Mouse (Mus musculus): ENCODE measurements around the gene Selplg. TPM values are rescaled to one million over a fixed set of nuclear protein-coding genes. Genes with fewer than 3 reads are reported as not detected.

The Selplg gene
- polyA plus RNA-seq, 1 experiment, result 13.6 TPM

DNA sequence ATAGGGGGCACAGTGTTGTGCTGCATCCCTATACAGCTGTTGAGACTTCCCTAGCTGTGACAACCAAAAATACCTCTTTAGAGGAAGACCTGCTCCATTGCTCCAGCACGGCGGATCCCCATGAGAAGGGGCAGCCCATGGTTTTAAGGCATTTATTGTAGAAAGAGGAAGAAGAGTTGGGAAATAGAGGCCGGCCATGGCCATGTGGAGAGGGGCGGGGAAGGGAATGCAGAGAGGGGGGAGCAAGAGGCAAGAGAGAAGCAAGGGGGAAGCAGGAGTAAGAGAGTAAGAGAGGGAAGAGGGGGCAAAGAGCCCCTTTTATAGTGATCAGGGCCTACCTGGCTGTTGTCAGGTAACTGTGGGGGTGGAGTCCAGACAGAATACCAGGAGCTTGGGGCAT is 22.3 kb downstream of the Selplg start:
- Histone ChIP-seq H3K27ac (ENCODE audit: insufficient read depth, low read length) (no peak overlapping the region), H3K4me3 (replicated peaks; ENCODE audit: insufficient read depth, low read depth, low read length) (no peak overlapping the region), H3K27me3 (ENCODE audit: control insufficient read depth, insufficient read depth, low read length) (no peaks in the 10 kb centered on the region), H3K4me1 (ENCODE audit: control insufficient read depth, insufficient read depth, low read length) (no peaks in the 10 kb centered on the region)
- 93% methylated on average over 4 of the region's 4 CpGs for WGBS
- DNase-seq, result no peak
- TF ChIP-seq POLR2A (IDR thresholded peaks at IDR 0.05; ENCODE audit: borderline replicate concordance, insufficient read depth, low read length) (no peak), CTCF (IDR thresholded peaks at IDR 0.05; ENCODE audit: borderline replicate concordance, insufficient read depth, low read depth, low read length) (no peak)

DNA sequence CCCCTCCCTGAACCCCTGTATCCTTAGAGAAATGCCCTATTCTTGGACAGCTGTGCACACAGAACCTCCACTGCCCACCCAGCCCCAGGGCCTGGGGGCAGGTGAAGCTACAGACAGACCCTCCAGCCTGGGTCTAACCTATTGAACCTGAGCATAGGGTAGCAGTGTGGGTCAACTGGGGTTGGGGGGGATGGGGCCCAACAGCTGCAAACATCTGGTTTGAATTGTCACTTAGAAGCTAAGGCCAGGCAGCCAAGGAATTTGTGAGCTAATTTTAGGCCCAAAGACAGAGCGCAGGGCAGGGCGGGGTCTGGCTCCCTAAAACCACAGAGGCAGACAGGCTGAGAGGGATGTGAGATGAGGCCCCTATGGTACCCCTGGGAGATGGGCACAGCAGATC is 24.3 kb downstream of the Selplg start:
- WGBS, result 98% methylated on average over 2 of the region's 2 CpGs

DNA sequence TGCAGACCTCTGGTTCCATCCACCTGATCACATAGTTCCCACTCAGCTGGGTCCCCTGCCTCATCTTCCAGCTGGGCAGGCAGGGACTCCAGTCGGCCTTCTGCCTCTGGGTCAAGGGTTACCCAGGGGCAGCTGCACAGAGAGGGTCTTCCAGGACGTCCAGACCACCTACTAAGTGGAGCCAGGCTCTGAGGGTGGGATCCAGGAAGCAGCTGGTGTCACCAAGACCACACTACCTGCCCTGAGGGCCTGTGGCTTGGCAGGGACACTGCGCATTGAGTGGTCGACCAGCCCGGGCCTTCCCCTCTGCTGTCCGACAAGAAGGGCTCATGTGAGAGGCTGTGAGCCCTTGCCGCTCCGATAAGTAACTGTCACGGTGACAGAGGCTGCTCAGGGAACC is 24.7 kb downstream of the Selplg start:
- Histone ChIP-seq H3K27me3 (ENCODE audit: control insufficient read depth, insufficient read depth, low read length) (no peaks in the 10 kb centered on the region), H3K4me3 (replicated peaks; ENCODE audit: insufficient read depth, low read depth, low read length) (no peak overlapping the region), H3K27ac (ENCODE audit: insufficient read depth, low read length) (no peak overlapping the region), H3K4me1 (ENCODE audit: control insufficient read depth, insufficient read depth, low read length) (no peaks in the 10 kb centered on the region)
- TF ChIP-seq CTCF (IDR thresholded peaks at IDR 0.05; ENCODE audit: borderline replicate concordance, insufficient read depth, low read depth, low read length) (no peak), POLR2A (IDR thresholded peaks at IDR 0.05; ENCODE audit: borderline replicate concordance, insufficient read depth, low read length) (no peak)
- 55% methylated on average over 9 of the region's 9 CpGs for WGBS
- no peak for DNase-seq

More for the DNA sequence above, 24.3 kb downstream of the Selplg start:
- Histone ChIP-seq H3K27ac (ENCODE audit: insufficient read depth, low read length) (no peak overlapping the region), H3K27me3 (ENCODE audit: control insufficient read depth, insufficient read depth, low read length) (no peaks in the 10 kb centered on the region), H3K4me1 (ENCODE audit: control insufficient read depth, insufficient read depth, low read length) (no peaks in the 10 kb centered on the region), H3K4me3 (replicated peaks; ENCODE audit: insufficient read depth, low read depth, low read length) (no peak overlapping the region)
- DNase-seq, result no peak
- TF ChIP-seq POLR2A (IDR thresholded peaks at IDR 0.05; ENCODE audit: borderline replicate concordance, insufficient read depth, low read length) (no peak), CTCF (IDR thresholded peaks at IDR 0.05; ENCODE audit: borderline replicate concordance, insufficient read depth, low read depth, low read length) (no peak)

DNA sequence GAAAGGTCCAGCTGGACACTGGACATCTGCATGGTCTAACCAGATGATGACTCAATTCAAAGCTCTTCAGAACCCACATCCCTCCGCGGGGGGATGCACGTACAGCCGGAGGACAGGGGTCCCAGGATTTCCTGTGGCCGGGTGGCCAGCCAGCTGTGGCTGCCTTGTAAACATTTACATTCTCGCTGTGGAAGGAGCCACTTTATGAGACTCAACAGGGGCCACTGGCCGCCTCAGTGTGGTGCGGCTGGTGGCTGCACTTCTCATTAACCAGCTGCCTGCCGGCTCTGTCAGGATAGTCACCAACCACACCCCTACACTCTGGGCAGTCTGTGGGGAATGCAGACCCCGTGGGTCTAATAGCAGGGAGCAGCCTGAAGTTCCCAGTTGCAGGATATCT is 26.0 kb downstream of the Selplg start:
- 39% methylated on average over 10 of the region's 10 CpGs for WGBS
- Histone ChIP-seq H3K4me3 (replicated peaks; ENCODE audit: insufficient read depth, low read depth, low read length) (no peak overlapping the region), H3K4me1 (ENCODE audit: control insufficient read depth, insufficient read depth, low read length) (no peaks in the 10 kb centered on the region), H3K27ac (ENCODE audit: insufficient read depth, low read length) (no peak overlapping the region), H3K27me3 (ENCODE audit: control insufficient read depth, insufficient read depth, low read length) (no peaks in the 10 kb centered on the region)
- no peak for TF ChIP-seq POLR2A (IDR thresholded peaks at IDR 0.05; ENCODE audit: borderline replicate concordance, insufficient read depth, low read length)
- no peak for TF ChIP-seq CTCF (IDR thresholded peaks at IDR 0.05; ENCODE audit: borderline replicate concordance, insufficient read depth, low read depth, low read length)
- no peak for DNase-seq

DNA sequence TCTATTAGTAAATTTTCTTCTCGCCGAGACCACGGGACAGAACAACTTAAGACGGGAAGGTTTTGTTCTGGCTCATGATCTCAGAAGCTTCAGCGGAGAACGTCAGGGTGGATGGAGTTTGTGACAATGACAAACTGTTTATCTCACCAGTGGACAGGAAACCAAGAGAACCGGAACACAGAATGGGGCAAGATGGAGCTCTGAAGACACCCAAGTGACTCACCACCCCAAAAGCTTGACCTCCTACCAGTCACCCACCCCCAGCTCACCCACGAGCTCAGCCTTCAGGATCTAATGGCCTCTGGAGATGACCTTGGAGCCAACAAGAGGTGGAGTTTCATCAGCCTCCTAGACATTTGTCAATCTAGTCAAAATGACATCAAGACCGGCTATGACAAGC is 27.1 kb downstream of the Selplg start:
- Histone ChIP-seq H3K27me3 (ENCODE audit: control insufficient read depth, insufficient read depth, low read length) (no peaks in the 10 kb centered on the region), H3K4me1 (ENCODE audit: control insufficient read depth, insufficient read depth, low read length) (no peaks in the 10 kb centered on the region), H3K4me3 (replicated peaks; ENCODE audit: insufficient read depth, low read depth, low read length) (no peak overlapping the region), H3K27ac (ENCODE audit: insufficient read depth, low read length) (no peak overlapping the region)
- no peak for DNase-seq
- no peak for TF ChIP-seq POLR2A (IDR thresholded peaks at IDR 0.05; ENCODE audit: borderline replicate concordance, insufficient read depth, low read length)
- no peak for TF ChIP-seq CTCF (IDR thresholded peaks at IDR 0.05; ENCODE audit: borderline replicate concordance, insufficient read depth, low read depth, low read length)
- WGBS, result 77% methylated on average over 9 of the region's 9 CpGs

DNA sequence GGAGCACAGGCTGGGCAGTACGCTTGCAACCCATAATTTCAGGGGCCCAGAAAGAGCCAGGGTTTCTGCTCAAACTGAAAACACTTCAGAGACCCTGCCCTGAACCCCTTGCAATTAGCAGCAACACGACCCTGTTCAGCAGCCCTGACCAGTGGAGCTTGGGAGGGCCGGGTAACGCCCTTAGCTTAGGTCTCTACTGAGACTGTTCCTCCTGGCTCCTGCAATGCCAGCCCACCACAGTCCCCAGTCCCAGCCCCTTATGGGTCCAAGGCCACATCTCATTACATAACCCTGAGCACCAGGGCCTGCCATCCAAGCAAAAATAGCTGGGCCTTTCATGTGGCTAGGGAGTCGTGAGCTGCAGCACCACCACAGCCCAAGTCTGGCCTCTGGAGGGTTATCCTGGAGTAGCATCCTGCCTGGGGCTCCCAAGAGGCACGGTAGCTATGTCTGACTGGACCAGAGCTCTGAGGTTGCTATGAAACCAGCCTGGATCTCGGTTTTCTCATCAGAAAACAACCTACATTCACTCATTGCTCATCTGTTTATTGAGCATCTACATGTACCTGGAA is 28.0 kb downstream of the Selplg start:
- H3K4me1 ChIP-seq (ENCODE audit: control insufficient read depth, insufficient read depth, low read length), result no peaks in the 10 kb centered on the region
- 62% methylated on average over 7 of the region's 7 CpGs for WGBS
- H3K27ac ChIP-seq (ENCODE audit: insufficient read depth, low read length), result no peak overlapping the region
- no peak for TF ChIP-seq POLR2A (IDR thresholded peaks at IDR 0.05; ENCODE audit: borderline replicate concordance, insufficient read depth, low read length)
- no peak for TF ChIP-seq CTCF (IDR thresholded peaks at IDR 0.05; ENCODE audit: borderline replicate concordance, insufficient read depth, low read depth, low read length)
- no peaks in the 10 kb centered on the region for H3K27me3 ChIP-seq (ENCODE audit: control insufficient read depth, insufficient read depth, low read length)
- DNase-seq, result no peak
- H3K4me3 ChIP-seq (replicated peaks; ENCODE audit: insufficient read depth, low read depth, low read length), result no peak overlapping the region

DNA sequence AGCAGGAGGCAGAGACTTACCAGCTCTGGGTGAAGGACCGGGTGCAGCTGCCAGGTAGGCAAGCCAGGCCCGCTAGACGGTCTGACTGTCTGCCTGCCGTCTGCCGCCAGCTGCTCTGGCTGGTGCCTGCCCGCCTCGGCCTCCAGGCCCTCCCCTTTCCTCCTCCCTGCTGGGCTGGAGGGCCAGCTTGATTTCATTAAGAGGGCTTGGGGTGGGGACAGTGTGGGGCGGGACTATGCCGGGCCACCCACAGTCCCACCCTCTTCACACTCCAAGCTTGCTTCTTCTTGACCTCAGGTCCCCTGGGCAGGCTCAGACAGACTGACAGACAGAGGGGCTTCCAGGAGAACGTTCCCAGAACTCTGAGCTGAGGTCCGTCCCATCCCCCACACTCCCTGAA is 32.2 kb downstream of the Selplg start, which contains the start of gene Tmem119:
Gene Tmem119, minus strand, starts transcription at position 237 of the 400 bp plus-strand sequence.
- DNase-seq, result no peak
- H3K27me3 ChIP-seq (ENCODE audit: control insufficient read depth, insufficient read depth, low read length), result no peaks in the 10 kb centered on the region
- WGBS, result 1% methylated on average over 11 of the region's 11 CpGs
- H3K27ac ChIP-seq (ENCODE audit: insufficient read depth, low read length), result no peak within 1 kb of the TSS
- no peak within 1 kb of the TSS for H3K4me3 ChIP-seq (replicated peaks; ENCODE audit: insufficient read depth, low read depth, low read length)
- TF ChIP-seq POLR2A (IDR thresholded peaks at IDR 0.05; ENCODE audit: borderline replicate concordance, insufficient read depth, low read length) (no peak), CTCF (IDR thresholded peaks at IDR 0.05; ENCODE audit: borderline replicate concordance, insufficient read depth, low read depth, low read length) (no peak)
- no peaks in the 10 kb centered on the region for H3K4me1 ChIP-seq (ENCODE audit: control insufficient read depth, insufficient read depth, low read length)

DNA sequence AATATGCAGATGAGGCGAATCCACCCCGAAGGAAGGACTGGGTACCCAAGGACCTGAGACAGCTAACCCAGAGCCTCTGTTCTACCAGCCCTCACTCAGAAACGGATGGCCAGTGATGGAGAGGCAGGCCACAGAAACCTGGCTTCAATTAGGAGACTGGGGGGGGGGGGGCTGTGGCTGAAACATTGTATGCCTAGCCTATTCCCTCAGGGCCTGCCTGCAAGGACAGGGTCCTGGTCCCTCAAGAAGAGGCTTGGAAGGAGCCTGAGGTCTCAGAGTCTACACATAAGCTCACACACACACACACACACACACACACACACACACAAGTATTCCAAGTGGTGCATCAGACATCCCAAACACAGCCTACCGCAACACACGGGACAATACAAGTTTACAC is 32.8 kb downstream of the Selplg start:
- no peak for TF ChIP-seq POLR2A (IDR thresholded peaks at IDR 0.05; ENCODE audit: borderline replicate concordance, insufficient read depth, low read length)
- TF ChIP-seq CTCF (IDR thresholded peaks at IDR 0.05; ENCODE audit: borderline replicate concordance, insufficient read depth, low read depth, low read length), result no peak
- H3K4me1 ChIP-seq (ENCODE audit: control insufficient read depth, insufficient read depth, low read length), result no peaks in the 10 kb centered on the region
- no peak overlapping the region for H3K4me3 ChIP-seq (replicated peaks; ENCODE audit: insufficient read depth, low read depth, low read length)
- H3K27ac ChIP-seq (ENCODE audit: insufficient read depth, low read length), result no peak overlapping the region
- 31% methylated on average over 5 of the region's 5 CpGs for WGBS
- DNase-seq, result no peak
- H3K27me3 ChIP-seq (ENCODE audit: control insufficient read depth, insufficient read depth, low read length), result no peaks in the 10 kb centered on the region
